Mouse (Mus musculus) C2C12 (cell line): ENCODE data around the gene H2-T24. TPM values are rescaled to one million over a fixed set of nuclear protein-coding genes. Genes with fewer than 3 reads are reported as not detected.
"Not testable (repeated sequence)": the region's sequence is repeated elsewhere in the genome, so short reads cannot be mapped to it uniquely, and the experiment has no call there.

Experiments used
- H3K27me3 ChIP-seq: one replicate; pipeline ENCODE4 v1.6.1; 2011; ENCODE audit not compliant: control insufficient read depth, insufficient read depth, insufficient read length
- H3K36me3 ChIP-seq: one replicate; pipeline ENCODE4 v1.6.1; 2011; ENCODE audit not compliant: control insufficient read depth, insufficient read depth
- H3K4me3 ChIP-seq: one replicate; pipeline ENCODE4 v1.5.1; 2011; ENCODE audit warnings: mild to moderate bottlenecking, control low read depth; ENCODE audit not compliant: poor library complexity, insufficient read depth, severe bottlenecking
- H3K79me2 ChIP-seq: one replicate; pipeline ENCODE4 v1.6.1; 2011; ENCODE audit not compliant: control insufficient read depth, insufficient read depth
- H3K79me3 ChIP-seq: one replicate; pipeline ENCODE4 v1.6.1; 2011; ENCODE audit warnings: low read depth, control low read depth
- H3ac ChIP-seq: one replicate; pipeline ENCODE3; 2011; ENCODE audit warnings: low read depth; ENCODE audit not compliant: control insufficient read depth, insufficient read length
- CEBPB ChIP-seq: IDR thresholded peaks from one replicate; pipeline ENCODE4 v1.6.1; 2011; ENCODE audit warnings: low read depth, mild to moderate bottlenecking, control low read depth, moderate library complexity
- CTCF ChIP-seq: IDR thresholded peaks from one replicate; pipeline ENCODE4 v1.5.1; 2011; ENCODE audit not compliant: control insufficient read depth, insufficient read depth, insufficient read length
- FOSL1 ChIP-seq: IDR thresholded peaks from one replicate; pipeline ENCODE4 v1.8.0; 2011; ENCODE audit warnings: mild to moderate bottlenecking, low read length; ENCODE audit not compliant: poor library complexity, insufficient read depth, severe bottlenecking
- MAX ChIP-seq: IDR thresholded peaks from one replicate; pipeline ENCODE4 v1.6.1; 2011; ENCODE audit warnings: mild to moderate bottlenecking, control low read depth
- MYOD1 ChIP-seq: IDR thresholded peaks from one replicate; pipeline ENCODE4 v1.6.1; 2011; ENCODE audit warnings: low read depth; ENCODE audit not compliant: control insufficient read depth, insufficient read length
- MYOG ChIP-seq: IDR thresholded peaks from one replicate; pipeline ENCODE4 v1.6.1; 2011; ENCODE audit not compliant: control insufficient read depth, insufficient read length; ENCODE audit errors: extremely low read depth
- USF1 ChIP-seq: IDR thresholded peaks from one replicate; pipeline ENCODE4 v1.6.1; 2011; ENCODE audit warnings: low read depth, mild to moderate bottlenecking, control low read depth, moderate library complexity
- polyA plus RNA-seq: library from polyadenylated mRNA; unstranded; fragments of >200 nt; fragmentation: generic; extraction: Trizol; gene quantifications from one replicate; pipeline ENCODE4 v1.2.1, GENCODE M21; 2012; ENCODE audit warnings: missing spikeins

Gene H2-T24
- polyA plus RNA-seq, 1 experiment, result 0.16 TPM

DNA sequence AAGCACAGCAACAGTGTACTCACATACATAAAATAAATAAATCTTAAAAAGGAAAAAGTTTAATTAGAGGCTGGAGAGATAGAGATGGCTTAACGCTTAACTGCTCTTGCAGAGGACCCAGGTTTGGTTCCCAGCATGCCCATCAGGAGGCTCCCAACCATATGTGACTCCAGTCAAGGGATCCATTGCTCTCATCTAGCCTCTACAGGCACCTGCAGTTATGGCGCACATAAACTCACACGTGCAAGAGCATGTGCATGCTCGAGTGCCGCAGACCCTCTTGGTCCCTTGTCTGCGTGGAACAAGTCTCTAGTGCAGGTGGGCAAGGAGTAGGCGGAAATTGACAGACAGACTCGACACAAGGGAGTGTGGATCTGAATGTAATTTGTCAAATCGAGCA, 1.7 kb upstream of the H2-T24 start:
- TF ChIP-seq USF1 (no peak), FOSL1 (no peak), MAX (no peak), MYOD1 (no peak), CEBPB (no peak), MYOG (no peak), CTCF (no peak)
- peaks cover 8% of the 10 kb centered on the region for H3K36me3 ChIP-seq

DNA sequence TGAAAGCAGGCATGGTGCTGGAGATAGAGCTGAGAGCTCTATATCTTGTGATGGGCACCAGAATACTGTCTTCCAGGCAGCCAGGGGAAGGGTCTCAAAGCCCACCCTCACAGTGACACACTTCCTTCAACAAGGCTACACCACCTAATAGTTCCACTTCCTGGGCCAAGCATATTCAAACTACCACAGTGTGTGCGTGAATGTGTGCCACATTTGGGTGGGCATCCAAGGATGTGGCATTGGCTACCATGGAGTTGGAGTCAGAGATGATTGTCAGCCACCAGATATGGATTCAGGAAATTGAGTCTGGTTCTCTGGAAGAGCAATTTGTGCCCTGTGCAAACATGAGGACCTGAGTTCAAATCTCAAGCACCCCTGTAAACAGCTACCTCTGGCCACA, 949 bp upstream of the H2-T24 start:
- Histone ChIP-seq H3K4me3 (no peak overlapping the region), H3K79me2 (peaks cover 91% of the 10 kb centered on the region), H3ac (no peak overlapping the region), H3K27me3 (no peaks in the 10 kb centered on the region), H3K79me3 (peaks cover 63% of the 10 kb centered on the region), H3K36me3 (peaks cover 4% of the 10 kb centered on the region)
- TF ChIP-seq MAX (no peak), FOSL1 (no peak)

More for the DNA sequence above, 1.7 kb upstream of the H2-T24 start:
- Histone ChIP-seq H3K79me2 (peaks cover 90% of the 10 kb centered on the region), H3K79me3 (peaks cover 62% of the 10 kb centered on the region), H3K27me3 (no peaks in the 10 kb centered on the region), H3ac (no peak overlapping the region), H3K4me3 (no peak overlapping the region)

DNA sequence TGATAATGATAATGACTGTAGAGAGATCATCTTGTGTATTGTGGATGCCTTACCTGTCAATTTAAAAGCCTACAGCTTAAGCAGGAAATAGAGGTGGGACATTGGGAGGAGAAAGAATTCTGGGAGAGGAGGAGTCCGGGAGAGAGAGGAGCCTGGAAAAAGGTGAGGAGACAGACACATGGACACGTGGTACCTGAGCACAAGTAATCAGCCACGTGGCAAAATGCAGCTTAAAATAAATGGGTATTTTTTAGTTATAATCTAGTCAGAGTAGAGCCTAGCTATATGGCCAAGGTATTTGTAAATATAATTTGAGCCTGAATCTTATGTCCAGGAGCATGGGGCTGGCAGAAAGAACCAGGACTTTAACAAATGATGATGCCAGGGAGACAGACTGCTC, 841 bp downstream of the H2-T24 start:
- no peaks in the 10 kb centered on the region for H3K36me3 ChIP-seq
- peaks cover 64% of the 10 kb centered on the region for H3K79me3 ChIP-seq
- H3K4me3 ChIP-seq, result no peak overlapping the region
- no peaks in the 10 kb centered on the region for H3K27me3 ChIP-seq
- TF ChIP-seq MYOG, result no peak
- no peak for TF ChIP-seq CEBPB
- TF ChIP-seq FOSL1, result no peak
- TF ChIP-seq USF1, result no peak
- TF ChIP-seq CTCF, result no peak
- TF ChIP-seq MYOD1, result no peak
- no peak overlapping the region for H3ac ChIP-seq
- H3K79me2 ChIP-seq, result peaks cover 91% of the 10 kb centered on the region

DNA sequence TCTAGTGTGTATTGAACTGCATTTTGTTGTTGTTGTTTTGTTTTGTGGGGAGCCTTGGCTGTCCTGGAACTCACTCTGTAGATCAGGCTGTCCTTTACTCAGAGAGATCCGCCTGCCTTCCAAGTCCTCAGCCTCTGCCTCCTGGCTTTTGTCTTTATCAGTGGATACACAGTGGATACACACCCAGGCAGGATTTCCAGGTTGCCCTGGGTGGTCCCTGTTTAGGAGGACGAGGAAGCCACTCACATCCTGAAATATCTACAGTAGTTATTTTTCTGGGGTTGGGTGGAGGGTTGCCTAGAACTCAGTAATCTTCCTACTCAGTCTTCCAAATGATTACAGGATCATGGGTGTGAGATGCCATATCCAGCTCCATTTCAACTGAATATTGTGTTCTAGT, 1.4 kb downstream of the H2-T24 start:
- Histone ChIP-seq H3K27me3 (no peaks in the 10 kb centered on the region), H3ac (no peak overlapping the region), H3K79me3 (peaks cover 67% of the 10 kb centered on the region), H3K36me3 (no peaks in the 10 kb centered on the region), H3K4me3 (no peak overlapping the region), H3K79me2 (peaks cover 95% of the 10 kb centered on the region)
- TF ChIP-seq USF1 (no peak), MYOD1 (no peak), MAX (no peak), CTCF (no peak), FOSL1 (no peak), CEBPB (no peak), MYOG (no peak)

DNA sequence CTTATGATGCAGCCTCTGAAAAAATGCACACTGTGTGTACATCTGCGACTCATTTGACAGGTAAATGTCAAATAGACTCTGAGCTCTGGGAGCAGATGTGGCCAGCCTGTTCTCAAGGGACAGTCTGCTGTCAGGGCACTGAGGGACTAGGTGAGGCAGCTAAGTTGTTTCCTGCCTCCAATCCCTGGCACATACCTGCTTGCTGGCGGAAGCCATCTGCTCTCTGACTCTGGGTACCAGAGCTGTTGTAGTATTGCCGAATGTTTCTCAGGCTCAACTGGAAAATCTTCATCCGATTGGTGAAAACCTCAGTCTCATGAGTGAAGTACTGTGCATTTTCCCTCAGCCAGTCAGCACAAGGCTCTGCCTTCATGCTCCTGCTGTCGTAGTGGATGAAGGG, 3.3 kb downstream of the H2-T24 start:
- H3K79me3 ChIP-seq, result peaks cover 53% of the 10 kb centered on the region
- H3K36me3 ChIP-seq, result no peaks in the 10 kb centered on the region
- peaks cover 81% of the 10 kb centered on the region for H3K79me2 ChIP-seq
- H3K27me3 ChIP-seq, result no peaks in the 10 kb centered on the region
- no peak overlapping the region for H3K4me3 ChIP-seq
- no peak for TF ChIP-seq CTCF
- no peak for TF ChIP-seq MYOG
- TF ChIP-seq CEBPB, result no peak
- no peak for TF ChIP-seq USF1
- no peak for TF ChIP-seq MYOD1
- no peak overlapping the region for H3ac ChIP-seq

DNA sequence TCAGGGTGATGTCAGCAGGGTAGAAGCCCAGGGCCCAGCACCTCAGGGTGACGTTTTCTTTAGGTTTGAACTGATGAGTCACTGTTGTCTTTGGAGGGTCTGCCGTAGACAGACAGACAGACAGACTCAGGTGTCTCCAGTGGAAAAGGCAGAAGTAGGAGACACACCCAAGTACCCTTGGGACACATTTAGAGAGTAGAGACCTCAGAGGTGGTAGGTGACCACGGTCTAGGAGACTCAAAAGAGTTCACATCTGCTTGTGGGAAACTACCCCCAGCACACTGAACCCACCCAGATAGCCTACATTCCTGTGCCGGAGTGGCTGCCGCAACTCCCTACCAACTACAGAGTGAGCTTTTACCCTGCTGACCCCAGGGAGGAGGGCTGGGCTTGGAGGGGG, 5.4 kb downstream of the H2-T24 start:
- no peak overlapping the region for H3ac ChIP-seq
- TF ChIP-seq FOSL1 (no peak), MYOD1 (no peak), CTCF (no peak), MAX (no peak), MYOG (no peak), USF1 (no peak), CEBPB (no peak)
- peaks cover 60% of the 10 kb centered on the region for H3K79me2 ChIP-seq
- no peak overlapping the region for H3K4me3 ChIP-seq
- no peaks in the 10 kb centered on the region for H3K36me3 ChIP-seq
- no peaks in the 10 kb centered on the region for H3K27me3 ChIP-seq
- peaks cover 38% of the 10 kb centered on the region for H3K79me3 ChIP-seq

DNA sequence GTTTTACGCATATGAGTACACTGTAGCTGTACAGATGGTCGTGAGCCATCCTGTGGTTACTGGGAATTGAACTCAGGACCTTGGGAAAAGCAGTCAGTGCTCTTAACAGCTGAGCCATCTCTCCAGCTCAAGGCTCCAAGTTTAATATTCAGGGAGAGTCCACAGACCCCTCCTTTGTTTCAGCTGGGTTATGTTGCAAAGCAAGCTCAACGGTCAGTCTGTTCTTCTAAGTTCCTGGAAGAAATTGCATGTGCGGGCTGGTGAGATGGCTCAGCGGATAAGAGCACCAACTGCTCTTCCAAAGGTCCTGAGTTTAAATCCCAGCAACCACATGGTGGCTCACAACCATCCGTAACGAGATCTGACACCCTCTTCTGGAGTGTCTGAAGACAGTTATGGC, 16.0 kb downstream of the H2-T24 start:
- not testable (repeated sequence) for H3K27me3 ChIP-seq

More for the DNA sequence above, 16.0 kb downstream of the H2-T24 start:
- not testable (repeated sequence) for H3ac ChIP-seq, H3K4me3 ChIP-seq
- H3K79me3 ChIP-seq, result peaks cover 56% of the 10 kb centered on the region
- H3K79me2 ChIP-seq, result peaks cover 66% of the 10 kb centered on the region
- peaks cover 19% of the 10 kb centered on the region for H3K36me3 ChIP-seq
